Mouse (Mus musculus): ENCODE measurements around the gene Ssh2. TPM values are rescaled to one million over a fixed set of nuclear protein-coding genes. Genes with fewer than 3 reads are reported as not detected.

Ssh2 gene
- polyA plus RNA-seq (2014; fragmentation: Nextera tagmentation; extraction: Ambion mirVana): 23.0 and 26.6 TPM in 2 replicates

- ATAC-seq (ENCODE audit: low FRiP score, low TSS enrichment) (peak; percentile 91), DNase-seq (peak; percentile 97)
- peak within 1 kb of the TSS; percentile 94 for H3K4me3 ChIP-seq (replicated peaks; ENCODE audit: low read depth, low read length)
- H3K9ac ChIP-seq (replicated peaks; ENCODE audit: low read length): peak within 1 kb of the TSS; percentile 98
- H3K4me1 ChIP-seq (ENCODE audit: control insufficient read depth, insufficient read depth, low read length): peaks cover 26% of the 10 kb centered on the region
- no peaks in the 10 kb centered on the region for H3K9me3 ChIP-seq (ENCODE audit: control insufficient read depth, low read length)
- no peaks in the 10 kb centered on the region for H3K27me3 ChIP-seq (ENCODE audit: control insufficient read depth, insufficient read depth, low read length)
- under 1% methylated on average over 69 of the region's 82 CpGs for WGBS
- H3K4me2 ChIP-seq (ENCODE audit: low read length): peak within 1 kb of the TSS; percentile 58
- H3K27ac ChIP-seq (replicated peaks; ENCODE audit: low read depth, low read length): peak within 1 kb of the TSS; percentile 100
- H3K36me3 ChIP-seq (ENCODE audit: control insufficient read depth, insufficient read depth, low read length): no peaks in the 10 kb centered on the region
These were observed at the start of gene Ssh2 for GRCm38 (mm10) chr11:77215951-77216760. TSS of gene Ssh2 (plus strand) at chr11:77216287.

DNA sequence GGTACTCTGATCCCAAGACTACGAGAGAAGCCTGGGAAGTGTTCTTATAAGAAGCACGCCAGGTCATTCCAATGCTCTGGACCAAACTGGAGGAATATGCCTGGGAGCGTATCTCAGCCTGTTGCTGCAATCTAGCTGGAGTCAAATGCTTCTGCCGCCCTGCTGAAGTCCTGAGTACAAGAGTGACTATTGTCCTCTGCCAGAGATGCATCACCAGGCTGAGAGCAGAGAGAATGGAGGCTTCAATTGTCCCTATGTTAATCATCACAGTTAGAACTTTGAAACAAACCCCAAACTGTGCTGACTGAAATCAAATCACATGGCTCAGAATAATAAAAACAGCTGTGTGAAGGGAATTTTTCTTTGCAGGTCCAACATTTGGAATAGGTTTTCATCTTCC, 42.4 kb upstream of the Ssh2 start:
- H3K9ac ChIP-seq (replicated peaks; ENCODE audit: low read length): no peak overlapping the region
- no peaks in the 10 kb centered on the region for H3K9me3 ChIP-seq (ENCODE audit: control insufficient read depth, low read length)

GRCm38 (mm10) chr11:77174531-77174930, 41.6 kb upstream of the Ssh2 start:
- Histone ChIP-seq H3K27me3 (ENCODE audit: control insufficient read depth, insufficient read depth, low read length) (no peaks in the 10 kb centered on the region), H3K4me1 (ENCODE audit: control insufficient read depth, insufficient read depth, low read length) (no peaks in the 10 kb centered on the region), H3K9me3 (ENCODE audit: control insufficient read depth, low read length) (no peaks in the 10 kb centered on the region), H3K36me3 (ENCODE audit: control insufficient read depth, insufficient read depth, low read length) (no peaks in the 10 kb centered on the region), H3K4me3 (replicated peaks; ENCODE audit: low read depth, low read length) (no peak overlapping the region), H3K4me2 (ENCODE audit: low read length) (no peak overlapping the region), H3K27ac (replicated peaks; ENCODE audit: low read depth, low read length) (no peak overlapping the region), H3K9ac (replicated peaks; ENCODE audit: low read length) (no peak overlapping the region)
- 72% methylated on average over 7 of the region's 7 CpGs for WGBS
- ATAC-seq (ENCODE audit: low FRiP score, low TSS enrichment) (no peak), DNase-seq (no peak)

More for the DNA sequence above, 42.4 kb upstream of the Ssh2 start:
- Histone ChIP-seq H3K4me2 (ENCODE audit: low read length) (no peak overlapping the region), H3K27me3 (ENCODE audit: control insufficient read depth, insufficient read depth, low read length) (no peaks in the 10 kb centered on the region), H3K4me3 (replicated peaks; ENCODE audit: low read depth, low read length) (no peak overlapping the region), H3K4me1 (ENCODE audit: control insufficient read depth, insufficient read depth, low read length) (no peaks in the 10 kb centered on the region), H3K27ac (replicated peaks; ENCODE audit: low read depth, low read length) (no peak overlapping the region), H3K36me3 (ENCODE audit: control insufficient read depth, insufficient read depth, low read length) (no peaks in the 10 kb centered on the region)
- ATAC-seq (ENCODE audit: low FRiP score, low TSS enrichment) (no peak), DNase-seq (no peak)
- 54% methylated on average over 4 of the region's 4 CpGs for whole genome bisulfite sequencing

DNA sequence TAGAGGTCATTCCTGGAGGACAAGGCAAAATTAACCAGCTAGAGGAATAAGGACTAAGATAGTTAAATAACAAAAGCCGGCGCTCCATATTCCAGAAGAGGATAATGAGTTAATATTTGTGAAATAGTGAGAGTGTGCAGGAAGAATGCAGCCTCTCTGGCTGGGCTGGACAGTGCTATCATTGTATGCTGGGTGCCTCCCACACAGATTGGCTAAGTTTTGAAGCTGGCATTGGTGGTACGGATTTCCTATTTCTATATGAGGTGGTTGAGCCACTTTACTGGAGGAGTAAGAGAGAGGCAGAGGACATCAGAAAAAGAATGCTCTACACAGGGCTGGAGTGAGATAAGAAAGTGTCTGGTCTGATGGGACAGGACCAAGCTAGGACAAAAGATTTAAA, 36.3 kb upstream of the Ssh2 start:
- no peak overlapping the region for H3K4me3 ChIP-seq (replicated peaks; ENCODE audit: low read depth, low read length)
- 0 out of 2 replicates have a peak, but pooled peaks cover 4% of the 10 kb centered on the region for H3K4me1 ChIP-seq (ENCODE audit: control insufficient read depth, insufficient read depth, low read length)
- DNase-seq (no peak), ATAC-seq (ENCODE audit: low FRiP score, low TSS enrichment) (no peak)
- no peak overlapping the region for H3K27ac ChIP-seq (replicated peaks; ENCODE audit: low read depth, low read length)
- no peaks in the 10 kb centered on the region for H3K36me3 ChIP-seq (ENCODE audit: control insufficient read depth, insufficient read depth, low read length)
- no peaks in the 10 kb centered on the region for H3K9me3 ChIP-seq (ENCODE audit: control insufficient read depth, low read length)
- no peak overlapping the region for H3K4me2 ChIP-seq (ENCODE audit: low read length)
- no peaks in the 10 kb centered on the region for H3K27me3 ChIP-seq (ENCODE audit: control insufficient read depth, insufficient read depth, low read length)
- no peak overlapping the region for H3K9ac ChIP-seq (replicated peaks; ENCODE audit: low read length)
- 91% methylated on average over 3 of the region's 3 CpGs for WGBS

- peak; percentile 58 for DNase-seq
- WGBS: 53% methylated on average over 4 of the region's 4 CpGs
- Histone ChIP-seq H3K4me2 (ENCODE audit: low read length) (no peak overlapping the region), H3K9me3 (ENCODE audit: control insufficient read depth, low read length) (no peaks in the 10 kb centered on the region), H3K9ac (replicated peaks; ENCODE audit: low read length) (no peak overlapping the region), H3K27ac (replicated peaks; ENCODE audit: low read depth, low read length) (no peak overlapping the region), H3K4me3 (replicated peaks; ENCODE audit: low read depth, low read length) (no peak overlapping the region), H3K27me3 (ENCODE audit: control insufficient read depth, insufficient read depth, low read length) (no peaks in the 10 kb centered on the region), H3K36me3 (ENCODE audit: control insufficient read depth, insufficient read depth, low read length) (no peaks in the 10 kb centered on the region), H3K4me1 (ENCODE audit: control insufficient read depth, insufficient read depth, low read length) (0 out of 2 replicates have a peak, but pooled peaks cover 4% of the 10 kb centered on the region)
- no peak for ATAC-seq (ENCODE audit: low FRiP score, low TSS enrichment)
These were observed 35.2 kb upstream of the Ssh2 start for GRCm38 (mm10) chr11:77180886-77181285.

- no peaks in the 10 kb centered on the region for H3K36me3 ChIP-seq (ENCODE audit: control insufficient read depth, insufficient read depth, low read length)
- 74% methylated on average over 5 of the region's 5 CpGs for WGBS
- DNase-seq (no peak), ATAC-seq (ENCODE audit: low FRiP score, low TSS enrichment) (no peak)
- 0 out of 2 replicates have a peak, but pooled peaks cover 4% of the 10 kb centered on the region for H3K4me1 ChIP-seq (ENCODE audit: control insufficient read depth, insufficient read depth, low read length)
- H3K4me2 ChIP-seq (ENCODE audit: low read length): no peak overlapping the region
- H3K4me3 ChIP-seq (replicated peaks; ENCODE audit: low read depth, low read length): no peak overlapping the region
- H3K27me3 ChIP-seq (ENCODE audit: control insufficient read depth, insufficient read depth, low read length): no peaks in the 10 kb centered on the region
- no peak overlapping the region for H3K9ac ChIP-seq (replicated peaks; ENCODE audit: low read length)
- no peak overlapping the region for H3K27ac ChIP-seq (replicated peaks; ENCODE audit: low read depth, low read length)
- H3K9me3 ChIP-seq (ENCODE audit: control insufficient read depth, low read length): no peaks in the 10 kb centered on the region
These were observed 34.6 kb upstream of the Ssh2 start for GRCm38 (mm10) chr11:77181528-77181927.

DNA sequence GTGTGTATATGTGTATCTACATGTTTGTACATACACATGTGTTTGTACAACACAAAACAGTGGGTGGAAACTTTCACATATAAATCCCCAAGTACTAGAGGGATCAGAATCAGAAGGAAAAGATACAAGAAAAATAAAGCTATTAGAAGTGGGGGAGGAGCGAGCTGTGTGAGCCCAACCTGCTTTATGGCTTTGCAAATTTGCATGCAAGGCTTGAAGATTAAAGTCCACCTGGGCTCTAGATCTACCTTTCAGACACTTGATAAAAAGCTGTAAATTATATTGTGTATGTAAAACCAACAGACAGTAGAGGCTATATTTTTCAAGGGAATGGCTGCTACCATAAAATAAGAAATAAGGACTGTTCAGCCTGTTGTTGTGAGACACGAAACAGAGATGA, 34.0 kb upstream of the Ssh2 start:
- Histone ChIP-seq H3K4me2 (ENCODE audit: low read length) (no peak overlapping the region), H3K4me3 (replicated peaks; ENCODE audit: low read depth, low read length) (no peak overlapping the region), H3K9me3 (ENCODE audit: control insufficient read depth, low read length) (no peaks in the 10 kb centered on the region), H3K9ac (replicated peaks; ENCODE audit: low read length) (no peak overlapping the region), H3K27me3 (ENCODE audit: control insufficient read depth, insufficient read depth, low read length) (no peaks in the 10 kb centered on the region), H3K27ac (replicated peaks; ENCODE audit: low read depth, low read length) (no peak overlapping the region), H3K4me1 (ENCODE audit: control insufficient read depth, insufficient read depth, low read length) (0 out of 2 replicates have a peak, but pooled peaks cover 4% of the 10 kb centered on the region), H3K36me3 (ENCODE audit: control insufficient read depth, insufficient read depth, low read length) (no peaks in the 10 kb centered on the region)
- ATAC-seq (ENCODE audit: low FRiP score, low TSS enrichment) (no peak), DNase-seq (no peak)
- WGBS: 69% methylated on average over 2 of the region's 2 CpGs

DNA sequence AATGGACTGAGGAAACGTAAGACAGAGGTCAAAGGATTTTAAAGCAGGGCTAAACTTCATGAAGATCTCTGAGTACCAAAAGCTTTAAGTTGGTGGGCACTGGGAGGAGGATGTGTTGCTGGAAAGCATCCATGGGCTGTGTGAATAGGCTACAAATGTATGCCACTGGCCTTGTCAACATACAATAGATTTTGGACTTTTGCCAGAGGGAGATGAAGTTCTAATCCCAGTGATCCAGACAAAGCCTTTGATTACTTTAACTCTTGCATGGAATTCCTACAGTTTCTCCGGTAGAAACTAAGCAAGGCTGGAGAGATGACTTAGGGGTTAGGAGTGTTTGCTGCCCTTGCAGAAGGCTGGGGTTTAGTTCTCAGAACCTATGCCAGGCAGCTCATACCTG, 33.5 kb upstream of the Ssh2 start:
- Histone ChIP-seq H3K27me3 (ENCODE audit: control insufficient read depth, insufficient read depth, low read length) (no peaks in the 10 kb centered on the region), H3K36me3 (ENCODE audit: control insufficient read depth, insufficient read depth, low read length) (no peaks in the 10 kb centered on the region), H3K4me3 (replicated peaks; ENCODE audit: low read depth, low read length) (no peak overlapping the region), H3K27ac (replicated peaks; ENCODE audit: low read depth, low read length) (no peak overlapping the region), H3K9me3 (ENCODE audit: control insufficient read depth, low read length) (no peaks in the 10 kb centered on the region), H3K4me1 (ENCODE audit: control insufficient read depth, insufficient read depth, low read length) (0 out of 2 replicates have a peak, but pooled peaks cover 4% of the 10 kb centered on the region), H3K9ac (replicated peaks; ENCODE audit: low read length) (no peak overlapping the region), H3K4me2 (ENCODE audit: low read length) (no peak overlapping the region)
- DNase-seq (peak; percentile 76), ATAC-seq (ENCODE audit: low FRiP score, low TSS enrichment) (no peak)
- 15% methylated on average over 2 of the region's 2 CpGs for WGBS

DNA sequence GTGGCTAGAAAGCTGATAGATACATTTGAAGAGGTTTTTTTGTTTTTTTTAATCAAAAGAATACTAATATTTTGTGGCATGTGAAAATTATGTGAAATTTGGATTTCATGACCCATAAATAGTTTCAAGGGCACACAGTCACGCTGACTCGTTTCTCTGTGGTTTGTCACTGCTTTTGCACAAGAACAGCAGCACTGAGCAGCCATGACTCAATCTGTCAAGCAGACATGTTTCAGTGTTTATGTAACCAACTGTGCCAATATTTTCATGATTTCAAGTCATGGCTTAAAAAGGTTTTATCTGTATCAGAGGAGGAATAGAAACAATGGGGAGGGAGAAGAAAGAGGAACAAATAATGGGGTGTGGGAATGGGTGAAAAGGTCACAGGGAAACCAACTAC, 31.2 kb upstream of the Ssh2 start:
- H3K4me3 ChIP-seq (replicated peaks; ENCODE audit: low read depth, low read length): no peak overlapping the region
- H3K9ac ChIP-seq (replicated peaks; ENCODE audit: low read length): no peak overlapping the region
- peaks cover 6% of the 10 kb centered on the region; the same call in 1 of the 2 replicates for H3K27me3 ChIP-seq (ENCODE audit: control insufficient read depth, insufficient read depth, low read length)
- no peaks in the 10 kb centered on the region for H3K9me3 ChIP-seq (ENCODE audit: control insufficient read depth, low read length)
- 0 out of 2 replicates have a peak, but pooled peaks cover 4% of the 10 kb centered on the region for H3K4me1 ChIP-seq (ENCODE audit: control insufficient read depth, insufficient read depth, low read length)
- no peak for ATAC-seq (ENCODE audit: low FRiP score, low TSS enrichment)
- 80% methylated on average over 2 of the region's 2 CpGs for WGBS
- no peak overlapping the region for H3K27ac ChIP-seq (replicated peaks; ENCODE audit: low read depth, low read length)
- H3K36me3 ChIP-seq (ENCODE audit: control insufficient read depth, insufficient read depth, low read length): no peaks in the 10 kb centered on the region
- no peak for DNase-seq
- H3K4me2 ChIP-seq (ENCODE audit: low read length): no peak overlapping the region
